Mouse (Mus musculus): ENCODE data around the gene Atp11a.

DNA sequence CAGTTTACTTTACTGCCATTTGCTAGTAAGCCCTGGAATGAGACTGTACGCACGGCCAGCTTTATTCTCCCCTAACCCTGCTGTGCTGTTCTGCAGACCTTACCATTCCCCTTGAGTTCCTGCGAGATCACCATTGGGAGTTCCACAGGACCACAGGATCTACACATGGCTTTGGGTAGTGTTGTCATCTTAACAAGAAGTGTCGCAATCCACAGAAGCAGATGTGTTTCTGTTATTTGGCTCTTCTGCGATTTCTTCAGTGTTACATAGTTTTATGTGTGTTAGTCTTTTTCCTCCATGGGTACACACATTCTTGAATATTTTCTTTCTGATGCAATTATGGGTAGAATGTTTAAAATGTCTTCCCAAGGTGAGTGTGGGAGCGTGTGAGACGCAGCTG is 84.0 kb downstream of the Atp11a start:
- no peak for TF ChIP-seq POLR2A (IDR thresholded peaks at IDR 0.05; ENCODE audit: extremely low read depth, insufficient read depth, low read length)
- TF ChIP-seq CTCF (IDR thresholded peaks at IDR 0.05; ENCODE audit: extremely low read depth, insufficient read depth, low read length), result no peak

Data from cortical plate, adult 2 months (tissue).